Mouse (Mus musculus): ENCODE results near the gene Prrx2.
"Not testable (repeated sequence)": the region's sequence is repeated elsewhere in the genome, so short reads cannot be mapped to it uniquely, and the experiment has no call there.

DNA sequence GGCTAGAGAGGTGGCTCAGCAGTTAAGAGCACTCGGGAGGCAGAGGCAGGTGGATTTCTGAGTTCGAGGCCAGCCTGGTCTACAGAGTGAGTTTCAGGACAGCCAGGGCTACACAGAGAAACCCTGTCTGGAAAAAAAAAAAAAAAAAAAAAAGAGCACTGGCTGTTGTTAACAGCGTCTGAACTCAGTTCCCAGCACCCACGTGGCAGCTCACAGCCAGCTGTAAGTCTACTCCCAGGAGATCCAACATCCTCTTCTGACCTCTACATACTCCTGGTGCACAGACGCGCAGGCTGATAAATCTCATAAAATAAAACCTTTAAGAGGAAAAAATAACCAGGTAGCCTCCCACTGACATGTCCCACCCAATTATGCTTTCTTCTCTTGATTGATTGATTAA is 81.2 kb downstream of the Prrx2 start:
- TF ChIP-seq POLR2A (IDR thresholded peaks at IDR 0.05; ENCODE audit: borderline replicate concordance, extremely low read depth, low read depth, low read length); CTCF (IDR thresholded peaks at IDR 0.05; ENCODE audit: insufficient read depth, low read length): not testable (repeated sequence)

Data from lung, adult 2 months (tissue).